Mouse (Mus musculus) neural tube, embryonic 11.5 days (tissue): ENCODE results near the gene Gm9844. TPM values are rescaled to one million over a fixed set of nuclear protein-coding genes. Genes with fewer than 3 reads are reported as not detected.

Experiments
- ATAC-seq: fragments of 200-750 bp; cut with Nextera tagmentation; 2 replicates; pipeline ENCODE4 v1.8.0; 2017; ENCODE audit warnings: moderate number of reproducible peaks, mild to moderate bottlenecking, moderate TSS enrichment, moderate library complexity; ENCODE audit not compliant: insufficient read depth, low FRiP score, low TSS enrichment
- DNase-seq: peaks from one replicate; pipeline ENCODE4 v3.0.0-alpha.2; 2015; ENCODE audit warnings: low spot score
- H3K27ac ChIP-seq: fragments of 300-500 bp; sonication (generic); 2 replicates; pipeline ENCODE4 v1.5.1; 2014; ENCODE audit warnings: low read depth, mild to moderate bottlenecking, low read length
- H3K27me3 ChIP-seq: fragments of 300-500 bp; sonication (generic); 2 replicates; pipeline ENCODE4 v1.6.1; 2014; ENCODE audit warnings: mild to moderate bottlenecking, low read length, mixed read lengths; ENCODE audit not compliant: control insufficient read depth, insufficient read depth
- H3K36me3 ChIP-seq: fragments of 300-500 bp; sonication (generic); 2 replicates; pipeline ENCODE4 v1.6.1; 2014; ENCODE audit warnings: mild to moderate bottlenecking, low read length, moderate library complexity, mixed read lengths; ENCODE audit not compliant: control insufficient read depth, insufficient read depth
- H3K4me1 ChIP-seq: fragments of 300-500 bp; sonication (generic); 2 replicates; pipeline ENCODE4 v1.6.1; 2014; ENCODE audit warnings: low read length, mixed read lengths; ENCODE audit not compliant: control insufficient read depth, insufficient read depth
- H3K4me2 ChIP-seq: fragments of 300-500 bp; sonication (generic); 2 replicates; pipeline ENCODE4 v1.6.1; 2014; ENCODE audit warnings: low read depth, mild to moderate bottlenecking, moderate library complexity
- H3K4me3 ChIP-seq: fragments of 300-500 bp; sonication (generic); 2 replicates; pipeline ENCODE4 v1.5.1; 2014; ENCODE audit warnings: low read depth, low read length
- H3K9ac ChIP-seq: fragments of 300-500 bp; sonication (generic); 2 replicates; pipeline ENCODE4 v1.6.1; 2014; ENCODE audit warnings: mild to moderate bottlenecking, low read length
- H3K9me3 ChIP-seq: fragments of 300-500 bp; sonication (generic); 2 replicates; pipeline ENCODE4 v1.6.1; 2016; ENCODE audit warnings: low read length; ENCODE audit not compliant: control insufficient read depth
- WGBS: fragments of 180-500 bp; shearing (Covaris S2); extraction: QIAGEN DNeasy Blood & Tissue Kit; methylation state at CpG from one replicate; pipeline ENCODE4 v1.1.7; 2014; 5-methylcytosine and 5-hydroxymethylcytosine counted together
- polyA plus RNA-seq: library from polyadenylated mRNA; unstranded; fragments of >200 nt; fragmentation: Nextera tagmentation; extraction: Ambion mirVana; gene quantifications from 2 replicates; pipeline ENCODE4 v1.2.1, GENCODE M21; 2014

The Gm9844 gene
- polyA plus RNA-seq, 1 experiment from 2014 or later: 21.0 TPM

DNA sequence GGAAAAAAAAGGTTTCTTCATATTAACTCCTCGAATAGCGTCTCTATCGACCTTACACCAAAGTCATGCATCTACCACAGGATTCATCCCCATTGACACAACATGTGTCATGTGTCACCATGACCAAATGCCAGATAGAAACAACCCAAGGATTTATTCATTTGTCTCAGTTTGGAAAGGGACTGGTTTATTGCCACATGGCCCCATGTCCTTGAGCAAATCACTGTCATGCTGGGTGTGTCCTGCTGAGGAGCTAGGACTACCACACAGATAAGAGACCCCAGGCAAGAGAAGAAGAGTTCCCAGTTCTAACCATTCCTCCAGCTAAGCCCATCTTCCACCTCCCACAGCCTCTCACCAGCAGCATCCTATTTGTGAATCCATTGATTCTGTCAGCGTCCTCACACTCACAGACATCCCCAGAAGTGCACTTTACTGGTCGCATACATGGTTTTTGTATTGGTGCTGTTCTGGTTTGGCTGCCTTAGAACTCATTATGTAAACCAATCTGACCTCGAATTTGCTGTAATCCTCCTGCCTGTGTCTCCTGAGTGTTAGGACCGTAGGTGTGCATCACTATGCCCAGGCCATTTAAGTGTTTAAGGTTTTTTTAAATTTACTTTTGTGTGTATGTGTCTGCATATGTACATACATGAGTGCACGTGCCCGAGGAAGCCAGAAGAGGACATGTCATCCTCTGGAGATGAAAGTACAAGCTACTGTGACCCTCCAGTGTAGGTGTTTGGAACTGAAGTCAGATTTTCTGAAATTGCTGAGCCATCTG, 20.6 kb downstream of the Gm9844 start:
- ATAC-seq: no peak
- WGBS: 93% methylated on average over 9 of the region's 9 CpGs
- no peaks in the 10 kb centered on the region for H3K9me3 ChIP-seq
- H3K9ac ChIP-seq: no peak overlapping the region
- H3K4me2 ChIP-seq: no peak overlapping the region
- DNase-seq: no peak
- no peak overlapping the region for H3K4me3 ChIP-seq
- H3K4me1 ChIP-seq: peaks cover 15% of the 10 kb centered on the region
- H3K27me3 ChIP-seq: no peaks in the 10 kb centered on the region
- H3K36me3 ChIP-seq: peaks cover 7% of the 10 kb centered on the region
- H3K27ac ChIP-seq: no peak overlapping the region

DNA sequence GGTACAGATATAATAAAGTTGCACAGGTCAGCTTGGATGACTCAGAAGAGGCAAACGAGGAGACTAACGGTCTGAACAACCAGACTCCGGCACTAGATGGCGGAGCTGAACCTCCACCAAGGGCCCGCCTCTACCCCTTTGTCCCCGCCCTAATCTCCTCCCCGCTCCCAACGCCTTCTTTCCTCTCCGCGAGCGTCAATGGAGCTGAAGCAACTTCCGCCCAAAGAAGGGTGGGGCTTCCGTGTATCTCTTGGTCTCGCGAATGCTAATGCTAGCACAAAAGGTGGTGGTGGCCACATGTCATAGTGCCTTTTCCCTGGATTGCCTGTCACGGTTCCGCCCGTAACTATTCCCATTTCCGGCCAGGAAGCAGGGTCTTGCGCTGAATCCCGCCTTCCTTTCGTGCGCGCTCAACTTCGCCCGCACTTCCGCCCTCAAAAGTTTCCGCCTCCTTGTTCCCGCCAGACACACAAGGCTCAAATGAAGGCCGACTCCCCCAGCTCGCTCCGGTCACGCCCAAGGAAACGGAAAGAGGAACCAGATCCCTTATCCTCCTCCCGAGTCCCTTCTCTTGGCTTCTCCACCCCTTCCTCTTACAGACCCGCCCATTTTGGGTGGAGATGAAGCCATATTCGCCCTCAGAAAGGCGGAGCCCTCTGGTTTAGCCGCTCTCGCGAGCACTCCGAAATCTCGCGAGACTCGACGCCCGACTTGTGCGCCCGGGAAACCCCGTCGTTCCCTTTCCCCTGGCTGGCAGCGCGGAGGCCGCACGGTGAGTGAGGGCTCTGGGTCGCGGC, 22.1 kb downstream of the Gm9844 start, which contains the start of gene Rps19:
TSS of gene Rps19 (plus strand) at position 476 of the 797 bp plus-strand sequence.
- DNase-seq: peak; percentile 99
- peak within 1 kb of the TSS; percentile 80 for H3K27ac ChIP-seq
- H3K36me3 ChIP-seq: peaks cover 12% of the 10 kb centered on the region
- peak within 1 kb of the TSS; percentile 83 for H3K4me2 ChIP-seq
- no peaks in the 10 kb centered on the region for H3K27me3 ChIP-seq
- H3K4me1 ChIP-seq: peaks cover 15% of the 10 kb centered on the region
- WGBS: under 1% methylated on average over 56 of the region's 57 CpGs
- peak within 1 kb of the TSS; percentile 100 for H3K9ac ChIP-seq
- peak; percentile 88 for ATAC-seq
- peak within 1 kb of the TSS; percentile 97 for H3K4me3 ChIP-seq
- no peaks in the 10 kb centered on the region for H3K9me3 ChIP-seq

DNA sequence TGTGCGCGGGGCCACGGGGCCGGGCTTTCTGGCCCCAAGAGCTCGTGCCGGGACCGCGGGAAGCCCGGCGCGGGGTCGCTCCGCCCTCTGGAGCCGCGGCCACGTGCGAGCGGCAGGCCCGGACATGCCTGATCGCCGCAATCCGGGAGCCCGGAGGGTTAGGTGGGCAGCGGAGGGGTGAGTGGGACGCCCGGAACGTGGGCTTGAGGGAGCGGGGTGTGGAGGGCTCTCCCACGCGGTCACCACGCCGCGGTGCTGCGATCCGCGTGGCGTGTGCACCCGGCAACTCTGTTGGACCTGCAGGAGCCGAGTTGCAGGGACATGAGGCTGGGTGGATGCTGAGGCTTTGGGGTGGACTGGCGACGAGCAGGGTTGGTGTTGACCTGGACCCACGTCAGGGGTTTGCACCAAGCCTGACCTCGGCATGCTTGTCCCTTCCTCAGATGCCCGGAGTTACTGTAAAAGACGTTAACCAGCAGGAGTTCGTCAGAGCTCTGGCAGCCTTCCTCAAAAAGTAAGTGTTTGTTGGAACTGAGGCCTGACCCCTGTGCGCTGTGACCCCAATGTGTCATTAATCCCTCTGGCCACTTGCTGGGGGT, 22.8 kb downstream of the Gm9844 start:
- Histone ChIP-seq H3K9me3 (no peaks in the 10 kb centered on the region), H3K4me2 (peak overlapping the region; percentile 83), H3K27ac (peak overlapping the region; percentile 80), H3K4me1 (peaks cover 15% of the 10 kb centered on the region), H3K9ac (peak overlapping the region; percentile 100), H3K27me3 (no peaks in the 10 kb centered on the region), H3K36me3 (peaks cover 14% of the 10 kb centered on the region), H3K4me3 (peak overlapping the region; percentile 97)
- WGBS: under 1% methylated on average over 47 of the region's 47 CpGs
- no peak for DNase-seq
- ATAC-seq: peak; percentile 7

DNA sequence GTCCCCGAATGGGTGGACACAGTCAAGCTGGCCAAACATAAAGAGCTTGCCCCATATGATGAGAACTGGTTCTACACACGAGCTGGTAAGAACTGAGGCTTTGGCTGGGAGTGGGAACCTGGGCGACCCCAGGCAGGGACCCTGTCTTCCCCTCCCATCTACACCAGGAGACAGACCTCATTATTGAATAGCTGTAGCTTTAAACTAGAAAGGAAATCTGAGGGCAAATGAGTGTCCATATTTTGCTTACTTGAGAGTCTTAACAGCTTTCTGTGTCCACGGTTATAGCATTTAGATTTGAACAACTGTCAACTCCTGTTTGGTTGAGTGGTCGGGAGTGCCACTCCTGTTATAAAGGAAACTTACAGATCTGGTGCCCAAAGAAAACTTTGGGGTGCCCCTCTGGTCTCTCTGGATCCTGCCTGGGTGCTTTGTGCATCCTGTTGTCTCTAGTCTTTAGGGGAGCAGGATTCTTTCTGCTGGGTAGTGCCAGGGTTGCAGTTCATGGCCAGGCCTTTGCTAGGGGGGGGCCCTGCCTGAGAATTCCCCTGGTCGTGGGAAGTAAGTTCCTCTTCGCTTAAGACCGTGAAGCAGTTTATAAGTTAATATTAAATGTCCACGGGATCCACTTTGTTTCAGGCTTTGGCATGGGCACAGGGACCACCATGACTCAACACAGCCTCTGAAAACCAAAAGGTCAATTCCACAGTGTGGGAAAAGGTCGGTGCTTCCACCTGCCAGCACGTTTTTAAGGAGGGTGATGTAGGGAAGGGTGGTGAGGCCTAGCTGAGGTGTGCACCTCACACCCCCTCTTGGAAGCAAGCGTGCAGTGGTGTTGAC, 23.7 kb downstream of the Gm9844 start:
- H3K4me2 ChIP-seq: peak overlapping the region; percentile 83
- no peaks in the 10 kb centered on the region for H3K9me3 ChIP-seq
- peak overlapping the region; percentile 97 for H3K4me3 ChIP-seq
- peak overlapping the region; percentile 100 for H3K9ac ChIP-seq
- no peaks in the 10 kb centered on the region for H3K27me3 ChIP-seq
- ATAC-seq (no peak), DNase-seq (no peak)
- H3K4me1 ChIP-seq: peaks cover 15% of the 10 kb centered on the region
- no peak overlapping the region; the same call in 1 of the 2 replicates for H3K27ac ChIP-seq
- 51% methylated on average over 12 of the region's 12 CpGs for WGBS
- peaks cover 14% of the 10 kb centered on the region for H3K36me3 ChIP-seq

DNA sequence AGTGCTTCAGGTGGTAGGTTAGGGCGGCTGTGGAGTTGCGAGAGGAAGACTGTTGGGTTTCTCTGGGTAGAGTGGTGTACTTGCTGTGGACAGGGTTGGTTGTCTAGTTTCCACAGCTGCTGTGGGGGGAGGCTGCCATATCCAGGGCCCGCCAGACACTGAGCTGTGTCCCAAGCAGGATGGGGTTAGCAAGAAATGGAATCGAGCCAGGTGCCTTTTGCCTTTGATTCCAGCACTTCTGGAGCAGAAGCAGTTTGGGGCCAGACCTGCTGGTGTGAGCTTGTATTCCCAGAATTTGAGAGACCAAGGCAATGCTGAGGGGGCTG, 24.3 kb downstream of the Gm9844 start:
- Histone ChIP-seq H3K4me1 (peaks cover 15% of the 10 kb centered on the region), H3K4me2 (peak overlapping the region; percentile 83), H3K9ac (peak overlapping the region; percentile 100), H3K4me3 (peak overlapping the region; percentile 97), H3K9me3 (no peaks in the 10 kb centered on the region), H3K27ac (no peak overlapping the region), H3K36me3 (peaks cover 14% of the 10 kb centered on the region), H3K27me3 (no peaks in the 10 kb centered on the region)
- WGBS: 74% methylated on average over 4 of the region's 4 CpGs
- DNase-seq: no peak
- ATAC-seq: no peak

DNA sequence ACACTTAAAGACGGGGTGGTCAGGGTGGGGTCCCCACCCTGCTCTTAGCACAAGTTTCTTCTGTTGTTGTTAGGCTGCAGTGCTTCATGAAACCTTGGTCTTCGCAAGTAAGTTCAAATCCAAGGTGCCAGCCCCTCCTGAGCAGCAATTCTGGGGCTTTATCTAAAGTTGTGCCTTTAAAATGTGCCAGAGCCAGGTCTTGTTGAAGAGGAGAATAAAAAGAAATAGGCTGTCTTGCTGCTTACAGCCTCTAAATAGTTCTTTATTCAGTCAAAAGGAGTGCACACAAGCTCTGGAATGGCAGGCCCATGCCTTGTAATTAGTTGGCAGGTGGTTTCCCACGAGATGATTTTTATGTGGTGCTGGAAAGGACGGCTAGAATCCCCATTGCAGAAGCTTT, 25.1 kb downstream of the Gm9844 start:
- ATAC-seq (no peak), DNase-seq (no peak)
- Histone ChIP-seq H3K27me3 (no peaks in the 10 kb centered on the region), H3K9ac (no peak overlapping the region; the same call in 1 of the 2 replicates), H3K4me3 (no peak overlapping the region), H3K4me1 (peaks cover 15% of the 10 kb centered on the region), H3K9me3 (no peaks in the 10 kb centered on the region), H3K36me3 (peaks cover 14% of the 10 kb centered on the region), H3K27ac (no peak overlapping the region), H3K4me2 (no peak overlapping the region)
- 82% methylated on average over 4 of the region's 4 CpGs for WGBS

DNA sequence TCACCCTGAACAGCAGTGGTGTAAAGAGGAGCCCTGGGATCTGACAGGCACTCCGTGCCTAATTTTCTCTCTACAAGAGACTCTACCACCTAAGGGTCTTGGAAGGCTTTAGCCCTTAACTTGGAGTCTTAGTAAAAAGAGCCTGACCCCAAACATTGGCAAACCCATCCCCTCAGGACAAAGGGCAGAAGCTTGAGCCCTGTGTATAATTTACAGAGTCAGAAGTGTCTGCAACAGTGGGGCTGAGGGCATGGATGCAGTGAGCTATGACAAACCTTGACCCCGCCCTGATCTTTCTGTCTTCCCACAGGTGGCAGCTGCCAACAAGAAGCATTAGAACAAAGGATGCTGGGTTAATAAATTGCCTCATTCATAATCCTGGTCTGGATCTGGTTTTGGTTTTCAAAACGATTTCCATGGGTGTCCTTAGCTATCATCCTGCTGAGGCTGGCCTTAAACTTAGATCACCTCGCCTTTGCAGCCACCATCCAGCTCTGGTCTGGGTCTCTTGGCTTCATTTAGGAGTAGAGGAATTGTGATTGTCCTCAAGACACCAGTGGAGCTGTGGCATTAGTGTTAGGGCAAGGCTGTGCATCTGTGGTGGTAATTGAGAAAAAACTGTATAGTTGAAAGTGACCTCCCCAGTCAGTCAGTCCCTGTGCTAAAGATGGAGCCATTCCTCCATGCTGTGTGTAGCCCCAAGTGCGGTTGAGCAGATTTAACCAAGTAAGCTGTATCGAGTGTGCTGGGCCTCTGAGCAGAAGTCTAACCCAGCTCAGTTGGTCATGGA, 27.6 kb downstream of the Gm9844 start:
- H3K4me3 ChIP-seq: no peak overlapping the region
- no peak overlapping the region for H3K9ac ChIP-seq
- H3K27ac ChIP-seq: no peak overlapping the region
- no peaks in the 10 kb centered on the region for H3K27me3 ChIP-seq
- H3K36me3 ChIP-seq: peaks cover 14% of the 10 kb centered on the region
- no peak overlapping the region for H3K4me2 ChIP-seq
- ATAC-seq (no peak), DNase-seq (no peak)
- no peaks in the 10 kb centered on the region for H3K9me3 ChIP-seq
- H3K4me1 ChIP-seq: peaks cover 15% of the 10 kb centered on the region
- WGBS: 86% methylated on average over 6 of the region's 6 CpGs
